Mouse (Mus musculus) kidney, postnatal 14 days (tissue): ENCODE data around the gene Nav2.

ENCODE experiments used
- DNase-seq: peaks from one replicate; pipeline ENCODE4 v3.0.0; 2022; ENCODE audit warnings: mixed read lengths

The Nav2 gene

GRCm38 (mm10) chr7:49341151-49341918 is 432.8 kb downstream of the Nav2 start:
- DNase-seq = no peak

DNA sequence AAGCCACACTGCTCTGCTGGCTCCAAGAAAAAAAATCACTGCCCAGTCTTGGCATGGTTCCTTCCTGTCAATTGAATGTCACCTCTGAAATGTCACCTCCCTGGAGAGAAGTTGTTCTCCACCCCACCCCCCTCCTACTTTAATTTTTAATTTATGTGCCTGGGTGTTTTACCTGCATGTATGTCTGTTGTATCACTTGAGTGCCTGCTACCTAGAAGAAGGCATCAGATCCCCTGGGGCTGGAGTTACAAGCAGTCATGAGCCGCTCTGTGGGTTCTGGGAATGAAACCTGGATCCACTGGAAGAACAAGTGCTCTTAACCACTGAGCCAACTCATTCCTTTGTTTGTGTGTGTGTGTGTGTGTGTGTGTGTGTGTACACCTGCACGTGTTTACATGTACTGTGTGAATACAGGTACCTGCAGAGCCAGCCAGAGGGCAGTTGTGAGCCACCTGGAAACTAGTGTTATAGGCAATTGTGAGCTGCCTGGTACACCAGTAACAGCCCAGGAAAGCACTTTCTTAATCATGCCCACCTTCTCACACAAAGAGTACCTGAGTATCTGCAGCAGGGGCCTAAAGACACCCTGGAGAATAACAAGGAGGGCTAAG is 433.5 kb downstream of the Nav2 start:
- peak; percentile 4 for DNase-seq

DNA sequence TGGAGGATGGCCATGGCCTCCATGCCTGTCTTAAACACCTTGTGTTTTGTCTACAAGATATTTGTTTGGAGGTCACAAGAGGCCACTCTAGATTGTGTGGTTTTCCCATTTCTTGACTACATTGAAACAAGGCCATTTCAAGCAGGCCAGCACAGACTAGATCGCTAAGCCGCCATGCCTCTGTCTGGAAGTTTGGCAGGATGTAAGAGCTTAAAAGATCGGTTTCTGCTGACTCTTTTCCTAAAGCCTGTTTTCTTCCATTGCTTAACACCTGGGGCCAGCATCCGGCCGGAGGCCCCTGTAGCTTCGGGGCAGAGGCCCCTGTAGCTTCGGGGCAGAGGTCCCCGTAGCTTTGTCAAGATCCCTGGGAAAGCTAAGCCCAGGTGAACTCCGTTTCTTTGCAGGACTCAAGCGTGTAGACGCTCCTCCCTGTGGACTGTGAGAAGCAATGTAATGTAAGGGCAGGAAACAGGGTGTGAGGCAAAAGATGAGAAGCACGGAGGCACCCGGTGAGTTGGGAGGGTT is 434.1 kb downstream of the Nav2 start:
- DNase-seq = no peak

GRCm38 (mm10) chr7:49343081-49343600 is 434.6 kb downstream of the Nav2 start:
- DNase-seq = no peak

DNA sequence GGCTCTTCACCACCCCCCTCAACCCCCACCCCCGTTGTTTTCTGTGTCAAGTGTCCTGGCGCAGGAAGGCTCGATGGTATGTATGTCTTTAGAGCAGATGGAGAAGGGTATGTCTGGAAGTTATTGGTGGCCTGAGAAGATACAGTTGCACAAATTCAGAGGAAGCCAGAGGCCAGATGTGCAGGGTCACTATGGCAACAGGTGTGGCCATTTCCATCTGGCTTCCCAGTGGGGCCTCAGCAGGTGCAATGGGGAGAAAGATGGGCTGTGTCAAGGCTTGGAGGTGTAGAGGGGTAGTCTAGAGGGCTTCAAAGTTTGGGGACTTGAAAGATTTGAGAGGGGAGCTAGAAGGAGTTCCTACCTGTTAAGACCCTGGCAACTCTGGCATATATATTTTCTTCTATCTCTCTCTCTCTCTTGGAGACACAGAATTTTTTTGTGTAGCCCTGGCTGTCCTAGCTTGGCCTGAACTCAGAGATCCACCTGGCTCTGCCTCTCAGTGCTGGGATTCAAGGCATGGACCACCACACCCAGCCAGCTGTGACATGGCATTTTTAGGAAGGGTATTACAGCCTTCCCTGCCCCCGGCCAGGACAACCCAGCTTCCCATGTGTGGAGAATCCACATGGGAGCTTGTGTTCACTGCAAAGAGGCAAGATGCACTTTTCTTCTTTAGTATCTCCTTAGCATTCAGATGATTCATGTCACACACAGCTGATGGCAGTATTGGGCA is 435.4 kb downstream of the Nav2 start:
- no peak for DNase-seq

DNA sequence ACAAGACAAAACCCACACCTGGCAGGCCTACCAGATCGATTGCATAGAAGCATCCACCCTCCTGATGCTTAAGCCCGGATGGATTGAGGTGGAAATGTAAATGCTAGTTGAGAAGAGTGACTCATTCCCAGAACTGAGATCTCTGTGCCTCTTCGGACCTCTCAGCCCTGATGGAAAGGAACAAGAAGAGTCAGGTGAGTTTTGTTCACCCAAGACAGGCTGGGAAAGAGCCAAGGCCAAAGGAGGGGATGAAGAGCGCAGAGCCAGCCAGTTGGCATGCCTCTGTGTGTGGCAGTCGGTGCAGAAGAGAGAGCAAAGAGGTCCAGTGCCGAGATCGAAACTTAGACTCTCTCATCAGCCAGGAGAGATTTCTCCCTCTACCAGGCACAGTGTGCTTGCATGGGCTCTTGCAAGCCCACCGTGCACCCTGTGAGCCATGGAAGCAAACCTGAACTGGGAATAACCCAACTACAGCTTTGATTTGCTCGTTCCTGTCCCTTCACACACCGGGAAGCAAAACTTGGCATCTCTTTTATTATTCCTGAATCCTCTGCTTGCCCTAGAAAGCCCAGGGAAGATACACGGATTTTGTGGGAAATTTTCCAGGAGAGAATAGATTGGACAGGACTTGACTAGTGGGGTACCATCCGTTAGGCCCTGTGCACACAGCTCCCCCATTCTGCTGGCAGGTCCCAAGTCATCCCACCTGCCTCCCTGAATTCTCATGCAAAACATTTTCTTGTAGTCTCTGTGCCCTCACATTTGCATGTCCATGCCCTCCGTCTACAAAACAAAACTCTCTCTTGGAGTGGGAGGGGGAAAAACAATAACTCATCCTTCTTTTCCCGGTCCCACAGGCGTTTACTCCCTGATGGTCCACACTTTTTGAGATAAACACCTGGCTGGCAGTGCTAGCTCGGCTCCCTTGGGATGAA is 439.1 kb downstream of the Nav2 start:
- no peak for DNase-seq

GRCm38 (mm10) chr7:49348636-49349035 is 440.1 kb downstream of the Nav2 start:
- DNase-seq = no peak

DNA sequence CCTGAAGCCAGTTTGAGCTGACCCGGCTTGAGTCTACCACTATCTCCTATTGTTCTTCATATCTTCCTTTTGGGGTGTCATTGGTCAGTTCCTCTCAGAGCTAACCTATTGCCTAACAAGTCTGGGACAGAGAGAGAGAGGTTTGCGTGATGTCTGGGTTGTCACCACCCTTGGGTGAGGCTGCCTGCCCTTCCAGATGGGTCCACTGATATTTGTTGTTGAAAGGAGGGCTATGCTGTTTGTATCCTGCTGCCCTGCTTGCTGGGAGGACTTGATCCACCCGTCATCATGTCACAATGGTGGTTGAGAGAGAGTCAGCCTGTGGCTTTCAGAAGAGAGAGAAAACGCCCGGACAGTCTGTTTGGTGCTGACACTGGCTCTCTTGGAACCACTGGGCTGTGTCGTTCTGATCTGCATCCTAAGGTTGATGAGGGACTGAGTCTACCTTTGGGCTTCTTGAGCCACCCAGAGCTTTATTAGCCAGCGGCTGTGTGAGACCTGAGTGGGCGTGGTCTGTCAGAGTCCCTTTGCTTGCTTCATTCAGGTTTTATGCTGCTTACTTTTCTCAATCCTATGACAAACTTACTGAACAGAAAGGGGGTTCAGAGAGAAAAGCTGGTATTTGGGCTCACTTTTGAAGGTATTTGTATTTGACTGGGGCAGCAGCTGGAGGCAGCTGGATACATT is 441.9 kb downstream of the Nav2 start:
- no peak for DNase-seq

GRCm38 (mm10) chr7:49351596-49352258 is 443.2 kb downstream of the Nav2 start:
- DNase-seq = no peak

DNA sequence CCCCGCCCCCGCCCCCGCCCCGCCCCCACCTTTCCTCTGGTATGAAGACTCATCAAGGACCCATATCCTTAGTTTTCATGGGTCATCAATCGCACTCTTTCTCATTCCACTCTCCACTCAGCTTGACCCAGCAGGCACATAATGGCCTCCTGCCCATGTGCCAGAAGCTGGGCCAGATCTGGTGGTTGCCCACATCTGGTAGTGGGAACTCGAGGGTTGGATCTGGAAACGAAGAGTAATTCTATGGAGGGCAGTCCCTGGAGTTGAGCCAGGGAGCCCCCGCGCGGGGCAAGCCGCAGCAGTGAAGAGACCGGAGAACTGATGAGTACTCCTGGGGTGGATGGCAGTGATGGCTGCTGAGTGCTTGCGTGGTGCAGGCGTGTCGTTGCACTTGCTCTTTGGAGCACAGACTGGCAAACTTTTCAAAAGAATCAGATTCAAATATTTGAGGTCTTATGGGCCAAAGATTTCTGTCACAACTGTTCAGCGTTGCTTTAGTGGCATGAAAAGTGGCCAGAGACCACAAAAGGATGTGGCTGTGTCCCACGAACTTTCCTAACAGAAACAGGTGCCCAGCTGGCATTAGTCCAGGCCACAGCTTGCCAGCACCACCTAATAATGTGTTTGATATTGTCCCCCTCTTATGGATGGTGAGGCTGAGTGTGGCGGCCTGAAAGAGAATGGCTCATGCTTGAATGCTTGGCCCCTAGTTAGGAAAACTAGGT is 449.1 kb downstream of the Nav2 start:
- no peak for DNase-seq

GRCm38 (mm10) chr7:49359120-49359519 is 450.6 kb downstream of the Nav2 start:
- DNase-seq = no peak

DNA sequence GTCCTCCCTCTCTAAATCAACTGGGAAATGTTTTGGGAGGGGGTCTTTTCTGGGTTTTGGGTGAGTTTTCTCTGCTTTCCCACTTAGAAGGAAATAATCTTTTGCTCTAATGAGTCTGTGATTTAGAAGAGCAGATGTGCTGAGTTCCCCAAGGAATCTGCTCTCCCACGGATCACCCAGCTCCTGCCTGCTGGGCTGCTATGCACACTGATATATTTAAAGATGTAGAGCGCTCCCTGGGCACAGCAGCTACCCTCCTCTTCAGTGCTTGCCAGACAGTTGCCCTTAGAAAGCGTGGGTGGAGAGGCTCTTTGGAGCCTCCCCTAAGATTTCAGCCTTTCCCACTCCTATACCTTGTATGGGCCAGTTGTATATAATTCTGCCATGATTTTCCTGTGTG is 452.1 kb downstream of the Nav2 start:
- DNase-seq = no peak

DNA sequence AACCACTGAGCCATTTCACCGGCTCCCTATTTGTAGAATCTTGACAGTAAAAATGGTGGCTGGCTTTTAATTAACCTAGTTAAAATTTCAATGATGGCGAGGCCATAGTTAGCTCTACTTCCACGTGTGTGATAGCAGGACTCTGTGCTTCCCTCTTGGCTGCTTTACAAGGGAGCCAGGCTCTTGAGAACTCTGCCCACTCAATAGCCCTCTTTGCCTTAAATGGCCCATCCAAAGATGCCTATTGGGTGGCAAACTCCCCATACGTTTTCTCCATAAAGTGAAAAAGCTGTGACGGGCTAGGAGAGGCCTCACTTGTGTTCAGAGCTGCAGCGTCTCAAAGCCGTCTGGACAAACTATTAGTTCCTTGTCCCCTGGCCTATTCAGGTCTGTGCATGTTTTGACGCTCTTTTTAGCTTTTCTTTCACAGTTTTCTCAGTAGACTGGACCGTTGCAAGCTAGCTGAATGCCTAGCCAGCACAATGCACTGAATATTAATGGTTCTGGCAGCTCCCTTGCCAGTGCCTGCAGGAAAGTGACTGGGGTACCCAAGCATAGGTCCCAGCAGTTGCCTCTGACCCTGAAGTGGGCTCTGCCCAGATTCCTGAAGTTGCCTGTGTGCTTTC is 453.1 kb downstream of the Nav2 start:
- DNase-seq = no peak

GRCm38 (mm10) chr7:49364486-49365162 is 456.1 kb downstream of the Nav2 start:
- DNase-seq = no peak

DNA sequence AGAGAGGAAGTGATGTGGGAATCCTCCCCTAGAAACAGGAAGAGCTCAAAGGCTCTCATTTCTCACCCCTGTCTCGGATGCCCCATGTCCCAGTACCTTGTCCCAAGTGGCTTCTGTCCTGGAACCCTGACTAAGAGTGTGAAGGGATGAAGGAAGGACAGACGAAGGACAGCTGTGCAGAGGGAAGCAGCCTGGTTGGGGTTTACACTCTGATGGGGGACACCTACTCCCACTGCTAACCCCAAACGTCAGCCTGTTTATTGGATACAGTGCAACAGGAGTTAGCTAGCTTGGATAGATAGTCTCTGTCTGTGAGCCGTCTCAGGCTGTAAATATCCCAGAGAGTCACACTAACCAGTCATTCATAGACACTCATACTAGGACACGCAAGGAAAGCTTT is 460.1 kb downstream of the Nav2 start:
- no peak for DNase-seq

- no peak for DNase-seq
These were observed 460.5 kb downstream of the Nav2 start for GRCm38 (mm10) chr7:49369006-49369405.

DNA sequence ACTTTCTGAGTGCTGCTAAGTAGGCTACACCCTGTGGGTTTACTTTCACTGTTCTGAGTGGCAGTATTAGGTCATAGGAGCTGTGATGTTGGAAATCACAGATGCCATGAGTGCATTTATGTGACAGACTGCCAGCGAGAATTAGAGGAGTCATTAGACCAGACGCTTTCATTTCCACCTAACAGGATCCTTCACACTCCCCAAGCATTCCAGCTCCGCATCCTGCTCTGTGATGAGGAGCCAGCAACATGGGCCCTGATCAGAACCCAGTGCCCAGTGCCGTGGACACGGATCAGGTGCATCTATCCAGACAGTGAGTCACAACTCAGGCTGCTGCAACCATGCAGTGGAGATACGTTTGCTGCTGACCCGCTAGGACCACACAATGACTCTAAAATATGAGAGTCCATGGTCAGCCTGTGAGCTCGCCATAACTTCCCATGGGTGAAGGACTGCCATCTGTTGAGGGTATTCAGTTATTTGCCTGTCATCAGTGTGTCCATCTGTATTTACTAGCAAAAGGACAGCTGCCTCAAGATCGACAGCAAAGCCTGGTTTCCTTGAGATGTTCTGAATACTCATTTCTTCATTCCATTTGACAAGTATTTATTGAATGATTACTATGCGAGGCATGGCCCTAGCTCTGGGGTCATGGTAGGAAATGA is 461.4 kb downstream of the Nav2 start:
- no peak for DNase-seq

- no peak for DNase-seq
These were observed 462.8 kb downstream of the Nav2 start for GRCm38 (mm10) chr7:49371345-49371744.

- DNase-seq = no peak
These were observed 463.5 kb downstream of the Nav2 start for GRCm38 (mm10) chr7:49371972-49372371.
